Mouse (Mus musculus) lung, postnatal 10 days (tissue): ENCODE measurements around the gene Lin28b.
"Not testable (repeated sequence)": the region's sequence is repeated elsewhere in the genome, so short reads cannot be mapped to it uniquely, and the experiment has no call there.

ENCODE experiments used
- DNase-seq: peaks from one replicate; pipeline ENCODE4 v3.0.0; 2021

Gene Lin28b

GRCm38 (mm10) chr10:45410624-45411341 lies 75.4 kb downstream of the Lin28b start:
- no peak for DNase-seq

GRCm38 (mm10) chr10:45399702-45400243 lies 86.4 kb downstream of the Lin28b start:
- DNase-seq, result no peak

GRCm38 (mm10) chr10:45398211-45398610 lies 88.0 kb downstream of the Lin28b start:
- DNase-seq, result no peak

GRCm38 (mm10) chr10:45382637-45382958 lies 103.6 kb downstream of the Lin28b start:
- DNase-seq, result no peak

- DNase-seq, result no peak
Observed at GRCm38 (mm10) chr10:45381937-45382636, 104.1 kb downstream of the Lin28b start.

GRCm38 (mm10) chr10:45378269-45378668 lies 107.9 kb downstream of the Lin28b start:
- no peak for DNase-seq

- DNase-seq, result peak; percentile 74
Observed at GRCm38 (mm10) chr10:45372994-45373692, 113.1 kb downstream of the Lin28b start.

- no peak for DNase-seq
Observed at GRCm38 (mm10) chr10:45370545-45370944, 115.7 kb downstream of the Lin28b start.

GRCm38 (mm10) chr10:45369639-45370038 lies 116.6 kb downstream of the Lin28b start:
- DNase-seq, result no peak

GRCm38 (mm10) chr10:45366987-45367705 lies 119.0 kb downstream of the Lin28b start:
- no peak for DNase-seq

- no peak for DNase-seq
Observed at GRCm38 (mm10) chr10:45363396-45363795, 122.8 kb downstream of the Lin28b start.

GRCm38 (mm10) chr10:45356091-45356490 lies 130.1 kb downstream of the Lin28b start:
- no peak for DNase-seq

- DNase-seq, result not testable (repeated sequence)
Observed at GRCm38 (mm10) chr10:45348143-45348542, 138.1 kb downstream of the Lin28b start.

GRCm38 (mm10) chr10:45345217-45345616 lies 141.0 kb downstream of the Lin28b start:
- DNase-seq, result no peak

GRCm38 (mm10) chr10:45344381-45344780 lies 141.8 kb downstream of the Lin28b start:
- no peak for DNase-seq

GRCm38 (mm10) chr10:45339106-45339505 lies 147.1 kb downstream of the Lin28b start:
- no peak for DNase-seq

- peak; percentile 5 for DNase-seq
Observed at GRCm38 (mm10) chr10:45335434-45336422, 150.5 kb downstream of the Lin28b start, which contains the start of gene Bves. Gene Bves, plus strand, starts transcription at chr10:45335772.

GRCm38 (mm10) chr10:45334925-45335324 lies 151.3 kb downstream of the Lin28b start:
- DNase-seq, result no peak

GRCm38 (mm10) chr10:45328196-45329000 lies 157.8 kb downstream of the Lin28b start:
- no peak for DNase-seq
